Mouse (Mus musculus) layer of hippocampus, adult 8-10 months (tissue): Measurements from ENCODE around the gene Trpv6. TPM values are rescaled to one million over a fixed set of nuclear protein-coding genes. Genes with fewer than 3 reads are reported as not detected.

ENCODE experiments used
- DNase-seq, 2 experiments: peaks; one replicate each; pipeline ENCODE4 v3.0.0; 2022; ENCODE audit warnings: low spot score in 2 of 2
- total RNA-seq, 4 experiments: library from RNA; stranded (reverse); gene quantifications; 2 replicates each; pipeline ENCODE4 v1.2.4; 2022

Trpv6 gene
- total RNA-seq, 4 experiments from 2014 or later = 1.4 to 2.7 (median 1.9) TPM

DNA sequence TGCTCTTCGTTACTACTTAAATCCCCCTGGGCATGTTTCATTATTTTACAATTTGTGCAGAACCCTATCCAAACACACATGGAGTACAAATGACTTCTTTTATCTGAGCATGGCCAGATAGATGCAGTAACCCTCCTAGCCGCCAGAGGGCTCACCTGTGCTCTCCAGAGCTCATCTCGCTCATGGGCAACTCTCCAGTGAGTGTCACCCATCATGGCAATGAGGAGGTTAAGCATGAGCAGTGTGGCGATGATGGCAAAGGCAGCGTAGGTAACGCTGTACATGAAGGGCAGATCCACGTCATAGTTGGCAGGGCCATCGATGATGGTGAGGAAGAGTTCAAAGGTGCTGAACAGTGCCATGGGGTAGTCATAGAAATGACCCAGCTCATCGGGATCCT, 13.5 kb downstream of the Trpv6 start:
- DNase-seq = no peak

- DNase-seq = no peak
Observed at GRCm38 (mm10) chr6:41621241-41621990, 14.8 kb downstream of the Trpv6 start.

DNA sequence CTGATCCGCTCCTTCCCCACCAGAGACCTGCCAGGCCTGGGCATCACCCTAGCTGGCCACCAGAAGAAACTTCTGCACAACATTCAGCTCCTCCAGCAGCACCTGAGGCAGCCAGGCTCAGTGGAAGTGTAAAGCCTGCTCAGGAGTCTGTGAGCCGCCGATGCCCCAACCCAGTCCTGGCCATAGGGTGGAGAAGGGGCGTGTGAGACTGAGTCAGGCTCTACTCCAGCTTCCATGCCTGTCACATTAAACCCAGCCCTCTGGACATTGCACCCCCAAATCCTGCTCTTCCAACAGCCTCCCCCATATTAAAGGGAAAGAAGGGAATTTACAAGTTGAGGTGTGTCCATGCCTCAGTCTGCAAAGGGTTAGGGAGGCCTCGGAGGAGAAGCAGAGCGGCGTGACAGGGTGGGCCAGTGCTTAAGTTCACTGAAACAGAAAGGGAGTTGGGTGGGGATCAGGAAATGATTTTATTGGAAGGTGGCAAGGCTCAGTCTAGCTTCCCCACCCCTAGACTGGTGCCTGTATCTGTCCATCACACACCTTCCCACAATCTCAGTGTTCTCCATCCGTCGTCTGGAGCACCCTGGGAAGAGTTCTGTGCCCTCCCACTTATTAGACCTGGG, 15.9 kb downstream of the Trpv6 start:
- no peak for DNase-seq

DNA sequence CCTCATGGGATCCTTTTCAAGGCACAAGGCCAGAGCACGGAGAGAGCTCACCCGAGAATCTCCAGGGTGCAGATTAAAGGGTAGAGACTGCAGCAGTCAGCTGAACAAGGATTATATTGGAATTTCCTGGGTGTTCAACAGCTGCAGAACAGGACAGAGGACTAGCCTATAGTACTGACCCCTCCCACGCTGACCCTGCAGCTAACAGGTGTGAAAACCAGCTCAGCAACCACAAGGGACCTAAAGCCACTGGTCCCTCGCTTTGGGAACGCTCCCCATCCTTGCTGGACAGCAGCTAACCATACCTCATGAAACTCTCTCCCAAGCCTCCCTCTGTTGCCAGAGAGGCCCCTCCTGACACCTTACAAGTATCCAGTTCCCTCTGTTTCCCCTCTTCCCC, 28.6 kb downstream of the Trpv6 start:
- no peak for DNase-seq

DNA sequence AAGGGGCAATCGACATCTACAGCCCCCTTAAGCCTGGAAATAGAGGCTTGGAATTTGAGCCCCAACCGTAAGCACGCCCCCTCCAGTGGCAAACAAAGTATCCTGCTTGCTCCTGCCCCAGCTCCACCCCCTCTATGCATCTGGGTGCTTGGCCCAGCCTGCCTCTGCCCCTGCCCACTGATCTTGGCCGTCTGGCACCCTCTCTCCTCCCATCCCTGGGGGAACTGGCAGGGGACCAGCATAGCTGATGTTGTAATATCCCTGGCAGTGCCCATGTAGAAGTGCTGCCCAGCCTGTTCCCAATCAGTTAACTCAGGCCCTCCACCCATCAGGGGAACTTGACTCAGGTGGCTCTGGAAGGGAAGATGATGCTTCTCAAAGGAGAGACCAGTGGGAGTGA, 30.0 kb downstream of the Trpv6 start:
- peak; percentile 57 to 60 for DNase-seq

- no peak for DNase-seq
Observed at GRCm38 (mm10) chr6:41605794-41606104, 30.5 kb downstream of the Trpv6 start.

DNA sequence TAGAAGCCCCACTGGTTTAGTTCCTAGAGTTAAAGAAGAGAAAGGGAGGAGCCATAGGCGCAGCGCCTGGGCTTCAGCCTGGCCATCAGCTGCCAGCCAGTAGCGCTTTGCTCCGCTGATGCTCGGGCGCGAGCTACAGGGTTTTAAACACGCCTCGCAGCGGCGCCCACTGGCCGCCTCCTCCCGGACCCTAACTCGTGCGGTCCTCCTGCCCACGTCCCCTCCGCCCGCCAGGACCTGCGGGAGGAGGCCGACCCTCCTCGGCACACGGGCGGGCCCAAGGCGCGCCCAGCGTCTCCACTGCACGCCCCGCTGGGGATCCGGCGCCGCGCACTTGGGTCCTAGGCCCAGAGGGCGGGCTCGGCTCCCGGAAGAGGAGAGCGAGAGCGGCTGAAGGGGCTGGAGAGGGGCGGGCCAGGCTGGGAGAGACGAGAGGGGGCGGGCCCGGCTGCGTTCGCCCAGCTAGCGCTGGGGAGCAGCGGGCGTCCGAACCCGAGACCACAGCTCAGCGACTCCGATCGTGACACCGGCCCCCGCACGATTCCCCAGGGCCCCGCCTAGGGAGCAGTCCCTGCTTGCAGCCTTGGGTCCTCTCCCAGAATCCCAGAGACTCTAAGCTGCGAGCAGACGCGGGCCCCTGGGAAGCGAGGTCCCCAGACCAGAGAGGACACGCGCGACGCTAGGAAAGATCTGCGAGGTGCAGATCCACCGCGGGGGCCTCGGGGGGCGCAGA, 31.0 kb downstream of the Trpv6 start, which contains the start of gene Ephb6:
TSS of gene Ephb6 (plus strand) at position 422 of the 733 bp plus-strand sequence.
- DNase-seq = peak in 1 of 2 experiments; percentile 49

DNA sequence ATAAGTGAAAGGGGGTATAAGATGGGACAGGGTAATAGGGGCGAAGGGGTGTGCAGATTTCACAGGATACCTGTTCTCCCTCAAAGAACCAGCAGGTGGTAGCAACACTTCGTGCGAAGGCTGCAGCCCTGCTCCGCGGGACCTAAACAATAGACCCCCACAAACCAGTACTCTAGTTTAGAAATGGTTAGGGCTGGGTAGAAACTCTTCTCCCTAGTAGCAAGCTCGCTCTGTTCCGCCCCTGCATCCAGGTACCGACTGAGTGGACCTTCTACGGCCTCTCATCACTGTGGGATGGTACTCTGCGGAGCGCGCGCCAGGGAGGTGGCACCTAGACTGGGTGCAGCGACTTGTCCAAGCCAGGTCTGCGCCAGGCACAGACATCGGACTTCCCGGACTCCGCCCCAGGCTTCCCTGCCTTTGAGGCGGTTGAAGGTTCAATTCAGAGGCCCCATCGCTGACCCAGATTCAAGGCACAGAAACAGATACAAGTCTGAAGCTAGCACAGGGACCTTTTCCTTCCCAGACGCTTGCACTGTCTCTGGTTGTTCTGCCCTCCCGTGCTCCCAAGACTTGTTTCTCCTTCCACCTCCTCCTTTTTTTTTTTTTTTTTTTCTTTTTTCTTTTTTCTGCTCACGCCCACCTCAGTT, 31.7 kb downstream of the Trpv6 start:
- peak in 1 of 2 experiments; percentile 45 for DNase-seq

DNA sequence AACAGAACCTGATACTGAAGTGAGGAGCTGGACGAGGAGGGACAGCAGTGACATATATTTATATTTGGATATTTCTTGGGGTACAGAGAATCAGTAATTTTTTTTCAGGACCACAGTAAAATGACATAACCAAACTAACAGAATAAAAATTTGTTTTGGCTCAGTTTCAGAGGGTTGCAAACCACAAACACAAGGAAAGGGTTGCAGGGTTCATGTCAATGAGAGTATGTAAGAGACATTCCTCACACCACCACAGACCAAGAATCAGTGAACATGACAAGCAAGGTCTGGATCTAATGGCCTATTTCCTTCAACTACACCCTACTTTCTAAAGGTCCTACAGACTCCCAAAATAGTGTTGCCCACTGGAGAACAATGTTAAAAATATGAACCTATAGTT, 54.0 kb downstream of the Trpv6 start:
- no peak for DNase-seq

- DNase-seq = no peak
Observed at GRCm38 (mm10) chr6:41581295-41581694, 54.9 kb downstream of the Trpv6 start.

DNA sequence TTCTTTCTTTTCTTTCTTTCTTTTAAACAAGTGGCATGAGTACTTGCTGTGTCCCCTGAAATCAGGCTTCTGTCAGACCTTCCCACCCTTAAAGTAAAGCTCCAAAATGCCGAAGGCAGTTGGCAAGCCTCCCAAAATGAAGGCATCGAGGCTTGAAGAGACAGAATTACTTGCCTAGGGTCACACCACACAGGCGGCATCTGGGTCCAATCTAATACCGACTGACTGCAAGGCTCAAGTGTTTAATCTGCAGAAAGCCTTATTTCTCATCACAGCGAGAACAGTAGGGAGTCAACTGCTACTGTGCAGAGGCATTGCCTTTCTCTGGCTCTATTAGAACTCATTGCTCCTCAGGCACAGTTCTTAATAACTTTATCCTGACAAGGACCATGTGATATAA, 58.9 kb downstream of the Trpv6 start:
- no peak for DNase-seq

- no peak for DNase-seq
Observed at GRCm38 (mm10) chr6:41576526-41577097, 59.6 kb downstream of the Trpv6 start.

Other genes with a start within 250 kb of the Trpv6 start
- gene Gm5771, start 244.0 kb downstream of the Trpv6 start, total RNA-seq = not detected
- not detected for gene Gm10334, start 190.3 kb downstream of the Trpv6 start, total RNA-seq
- gene Prss1, start 177.5 kb downstream of the Trpv6 start, total RNA-seq = not detected
- not detected for gene Prss2, start 114.6 kb downstream of the Trpv6 start, total RNA-seq
- gene Ephb6, start 30.9 kb downstream of the Trpv6 start, total RNA-seq = 10 to 100 TPM; 75.3 to 83.9 (median 78.7) TPM
- not detected for gene Trpv5, start 44.4 kb upstream of the Trpv6 start, total RNA-seq
- gene Llcfc1, start 48.0 kb upstream of the Trpv6 start, total RNA-seq = not detected
- gene Kel, start 67.9 kb upstream of the Trpv6 start, total RNA-seq = not detected
- not detected for gene Olfr459, start 138.8 kb upstream of the Trpv6 start, total RNA-seq
- gene Pip, start 211.1 kb upstream of the Trpv6 start, total RNA-seq = not detected
- not detected for gene Sval2, start 216.6 kb upstream of the Trpv6 start, total RNA-seq